Mouse (Mus musculus) brain, embryonic 14.5 days (tissue): ENCODE results near the gene Gsg1l2.

Source experiments
- CTCF ChIP-seq: fragments of 200-500 bp; IDR thresholded peaks from 2 replicates; pipeline ENCODE4 v1.5.1; 2012; ENCODE audit warnings: inconsistent platforms, mild to moderate bottlenecking, moderate library complexity, borderline replicate concordance; ENCODE audit not compliant: insufficient read depth, insufficient read length; ENCODE audit errors: extremely low read depth
- POLR2A ChIP-seq: fragments of 200-500 bp; IDR thresholded peaks from 2 replicates; pipeline ENCODE4 v1.6.1; 2012; ENCODE audit warnings: mild to moderate bottlenecking, inconsistent platforms, borderline replicate concordance; ENCODE audit not compliant: poor library complexity, insufficient read depth, insufficient read length, severe bottlenecking; ENCODE audit errors: extremely low read depth

GRCm38 (mm10) chr11:67806832-67807597 lies 32.6 kb downstream of the Gsg1l2 start:
- TF ChIP-seq CTCF (no peak), POLR2A (no peak)
